Mouse (Mus musculus): ENCODE data around the gene Cdsn.
A peak's percentile ranks its signal among the peaks of the same experiment; 100 is the strongest.

Cdsn gene

GRCm38 (mm10) chr17:35578211-35578610 lies 26.3 kb downstream of the Cdsn start:
- peak; percentile 81 for DNase-seq

GRCm38 (mm10) chr17:35582900-35583299 lies 31.0 kb downstream of the Cdsn start:
- no peak for DNase-seq

- DNase-seq, result peak; percentile 90
Measured at GRCm38 (mm10) chr17:35584330-35584937, 32.5 kb downstream of the Cdsn start.

- no peak for DNase-seq
Measured at GRCm38 (mm10) chr17:35587291-35587690, 35.4 kb downstream of the Cdsn start.

GRCm38 (mm10) chr17:35588387-35588786 lies 36.5 kb downstream of the Cdsn start:
- DNase-seq, result no peak

GRCm38 (mm10) chr17:35590410-35591218 lies 38.7 kb downstream of the Cdsn start:
- peak; percentile 86 for DNase-seq

GRCm38 (mm10) chr17:35591219-35591578 lies 39.3 kb downstream of the Cdsn start:
- no peak for DNase-seq

- no peak for DNase-seq
Measured at GRCm38 (mm10) chr17:35591731-35592130, 39.8 kb downstream of the Cdsn start.

- DNase-seq, result no peak
Measured at GRCm38 (mm10) chr17:35592131-35592530, 40.2 kb downstream of the Cdsn start.

GRCm38 (mm10) chr17:35593786-35594185 lies 41.9 kb downstream of the Cdsn start:
- no peak for DNase-seq

GRCm38 (mm10) chr17:35594456-35594855 lies 42.5 kb downstream of the Cdsn start:
- DNase-seq, result no peak

GRCm38 (mm10) chr17:35597399-35597798 lies 45.5 kb downstream of the Cdsn start:
- no peak for DNase-seq

GRCm38 (mm10) chr17:35601249-35601648 lies 49.3 kb downstream of the Cdsn start, which contains the start of gene Sfta2:
Gene Sfta2, plus strand, starts transcription at chr17:35601549.
- no peak for DNase-seq

GRCm38 (mm10) chr17:35601736-35602354 lies 49.9 kb downstream of the Cdsn start:
- no peak for DNase-seq

Measured in right cerebral cortex, postnatal 14 days (tissue).